Mouse (Mus musculus) frontal cortex, postnatal 10 days (tissue): ENCODE measurements at regions not wholly inside any gene's neighbourhood (a gene's known extent, or its start where the extent isn't known, plus 50 kb on each side); places are given as distances from the start of the nearest gene placed in this dataset.
A peak's percentile ranks its signal among the peaks of the same experiment; 100 is the strongest.

Source experiments
- DNase-seq, 2 experiments: peaks; one replicate each; pipeline ENCODE4 v3.0.0; 2022; ENCODE audit warnings: low spot score in 2 of 2, mixed read lengths in 1 of 2

DNA sequence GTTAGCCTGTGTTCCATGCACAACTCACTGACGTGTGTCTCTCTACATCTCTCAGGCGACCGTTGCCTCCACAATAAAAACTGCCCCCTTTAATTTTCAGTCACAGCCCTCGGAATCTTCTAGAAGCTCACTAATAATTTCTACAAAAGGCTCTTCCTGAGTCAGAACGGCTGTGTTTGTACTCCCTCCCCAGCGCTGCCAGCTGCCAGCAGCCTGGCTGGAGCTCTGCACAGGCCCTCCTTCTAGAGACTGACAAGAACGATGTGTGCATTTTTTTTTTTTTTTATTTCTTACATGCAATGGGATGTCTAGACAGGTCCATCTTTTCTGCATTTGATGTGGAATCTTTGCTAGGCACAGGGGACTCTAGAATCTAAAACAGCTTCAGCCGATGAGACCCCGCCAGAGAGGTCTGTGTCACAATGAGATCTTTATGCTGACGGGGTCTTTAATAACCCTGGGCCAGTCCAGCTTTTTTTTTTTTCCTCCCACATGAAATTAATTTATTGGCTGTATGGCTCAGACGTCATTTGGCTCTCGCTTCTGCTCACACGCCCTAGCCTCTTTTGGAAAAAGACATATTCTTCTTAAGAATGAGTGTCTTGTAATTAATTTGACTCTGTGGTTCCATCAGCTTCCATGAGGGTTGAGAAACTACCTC lies 185.8 kb upstream of the Zfp507 start:
- no peak for DNase-seq

DNA sequence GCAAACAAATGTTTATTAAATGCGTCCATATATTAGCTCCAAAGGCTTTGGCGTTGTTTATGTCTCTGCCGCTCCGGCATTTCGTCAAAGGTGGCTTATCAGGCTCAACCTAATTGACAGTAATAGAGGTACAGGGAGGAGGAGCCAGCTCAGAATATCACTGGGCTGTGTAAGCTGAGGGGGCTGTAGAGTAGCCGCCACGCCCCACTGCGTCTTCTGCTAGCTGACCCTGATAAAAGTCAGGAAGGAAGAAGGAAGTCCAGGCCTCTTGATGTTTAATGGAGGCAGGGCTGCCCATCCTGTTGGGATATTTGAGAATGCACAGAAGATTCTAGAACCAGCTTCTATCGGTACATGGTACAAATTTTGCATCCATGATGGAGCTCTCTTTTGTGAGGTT lies 175.2 kb upstream of the Zfp507 start:
- DNase-seq: no peak

DNA sequence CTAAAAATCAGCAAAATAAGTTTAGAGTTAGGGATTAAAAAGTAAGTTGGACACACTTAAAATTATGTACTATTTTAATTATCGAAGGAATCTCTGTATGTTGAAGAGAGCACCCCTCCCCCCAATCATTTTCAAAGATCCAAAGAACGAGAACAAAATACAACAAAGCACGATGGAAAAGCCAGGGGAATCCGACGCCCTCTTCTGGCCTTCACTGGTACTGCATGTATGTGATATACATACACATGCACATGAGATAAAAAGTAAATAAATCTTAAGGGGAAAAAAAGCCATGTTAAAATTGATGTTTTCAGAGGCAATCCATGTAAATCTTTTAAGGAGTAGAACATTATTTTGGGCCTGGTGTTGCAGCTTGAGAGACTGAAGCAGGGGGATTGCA lies 155.9 kb upstream of the Zfp507 start:
- DNase-seq: no peak

DNA sequence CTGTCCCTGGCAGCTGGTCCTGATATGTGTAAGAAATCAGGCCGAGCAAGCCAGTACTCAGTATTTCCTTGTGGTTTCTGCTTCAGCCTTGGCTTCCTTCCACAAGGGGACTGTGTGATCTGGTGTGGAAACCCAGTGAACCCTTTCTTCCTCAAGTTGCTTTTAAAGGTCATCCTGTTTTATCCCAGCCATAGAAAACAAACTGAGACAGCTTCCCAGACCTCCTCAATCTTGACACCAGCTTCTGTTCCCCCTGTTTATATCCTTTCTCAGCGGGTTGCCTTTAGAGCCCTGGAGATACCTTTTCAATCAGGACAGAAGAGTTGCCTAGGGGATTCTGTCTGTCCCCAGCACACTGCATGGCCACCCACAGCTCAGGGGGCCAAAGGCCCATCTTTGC lies 155.2 kb upstream of the Zfp507 start:
- no peak for DNase-seq

DNA sequence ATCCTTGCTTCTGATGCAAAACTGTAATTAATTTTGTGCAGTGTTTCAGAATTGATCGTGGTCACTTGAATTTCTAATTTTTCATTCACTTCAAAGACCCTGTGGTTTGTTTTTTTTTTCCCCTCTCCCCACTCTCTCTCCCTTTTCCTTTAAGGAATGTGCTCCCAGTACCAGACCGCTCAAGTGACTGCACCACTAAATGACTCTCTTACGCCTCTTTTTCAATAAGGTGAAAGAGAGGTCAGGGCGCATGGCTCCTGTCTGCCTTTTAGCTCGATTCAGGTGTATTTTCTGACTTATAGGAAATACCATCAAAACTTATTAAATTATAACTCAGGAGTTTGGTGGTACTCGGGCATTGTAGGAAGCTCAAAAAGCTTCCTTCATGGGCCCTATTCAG lies 146.0 kb upstream of the Zfp507 start:
- DNase-seq: no peak

DNA sequence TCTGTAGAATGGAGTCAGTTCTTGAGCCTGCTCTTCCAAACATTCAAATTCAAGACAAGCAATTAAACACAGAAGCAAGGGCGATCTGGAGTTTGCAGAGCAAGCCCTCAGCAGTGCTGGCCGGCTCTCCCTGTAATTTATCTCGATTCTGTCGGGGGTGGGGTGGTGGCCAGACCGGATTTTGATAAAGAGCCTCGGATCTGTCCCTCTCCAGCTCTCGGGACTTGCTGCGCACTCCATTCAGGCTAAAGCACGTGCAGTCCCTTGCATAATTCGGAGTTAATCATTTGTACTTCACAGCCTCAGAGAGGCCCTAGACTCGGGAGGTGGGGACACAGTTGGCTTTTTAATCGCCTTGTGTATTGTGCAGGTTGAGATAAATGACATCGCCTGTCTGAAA lies 145.6 kb upstream of the Zfp507 start:
- DNase-seq: no peak

DNA sequence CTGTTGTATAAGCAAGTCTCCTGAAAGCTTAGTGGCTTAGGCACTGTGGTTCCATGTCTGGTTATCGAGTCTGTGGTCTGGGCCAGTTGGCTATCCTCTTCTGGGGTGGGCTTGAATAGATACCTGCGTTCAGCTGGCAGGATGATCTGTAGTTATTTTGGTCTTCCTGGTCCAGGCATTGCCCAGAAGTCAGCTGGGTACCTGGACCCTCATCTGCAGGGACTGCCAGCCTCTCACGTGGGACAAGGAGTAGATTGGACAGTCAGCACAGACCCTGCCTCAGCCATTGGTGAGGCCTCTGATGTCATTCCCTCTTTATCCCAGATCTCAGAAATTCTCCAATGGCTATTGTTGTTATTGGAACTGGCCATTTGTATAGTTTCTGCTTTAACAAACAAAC lies 138.3 kb upstream of the Zfp507 start:
- DNase-seq: no peak

DNA sequence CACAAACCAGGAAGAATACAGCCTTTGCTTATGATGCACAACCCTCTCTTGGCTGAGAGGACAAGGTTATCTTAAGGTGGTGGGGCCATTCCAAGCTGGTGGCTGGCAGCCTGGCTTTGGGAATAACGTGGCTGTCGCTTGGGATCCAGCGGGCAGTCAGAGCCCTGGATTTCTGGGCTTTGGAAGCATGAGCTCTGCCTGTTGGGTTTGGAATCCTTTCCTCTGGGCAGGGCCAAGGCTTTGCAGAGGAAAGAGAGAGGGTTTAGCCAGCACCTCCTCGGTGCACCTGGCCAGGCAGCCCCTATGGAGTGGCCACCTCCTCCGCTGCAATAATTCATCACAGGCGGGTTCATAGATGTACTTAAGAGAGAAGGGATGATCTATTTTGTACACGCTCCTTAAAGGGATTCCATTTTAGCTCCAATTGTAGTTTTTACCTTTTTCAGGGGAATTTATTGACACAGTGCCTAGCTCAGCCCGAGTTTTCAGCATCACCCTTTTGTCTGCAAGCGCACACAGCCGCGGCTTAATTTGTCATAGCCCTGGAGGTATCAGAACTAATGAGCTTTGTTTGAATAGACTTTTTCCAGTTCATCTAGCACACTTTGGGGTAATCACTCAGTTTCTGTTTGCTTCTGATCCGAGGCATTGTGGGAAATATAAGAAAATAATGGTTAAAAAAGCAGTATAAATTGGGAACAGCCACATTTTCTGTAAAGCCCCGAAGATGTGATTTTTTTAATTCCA lies 135.5 kb upstream of the Zfp507 start:
- DNase-seq: no peak

DNA sequence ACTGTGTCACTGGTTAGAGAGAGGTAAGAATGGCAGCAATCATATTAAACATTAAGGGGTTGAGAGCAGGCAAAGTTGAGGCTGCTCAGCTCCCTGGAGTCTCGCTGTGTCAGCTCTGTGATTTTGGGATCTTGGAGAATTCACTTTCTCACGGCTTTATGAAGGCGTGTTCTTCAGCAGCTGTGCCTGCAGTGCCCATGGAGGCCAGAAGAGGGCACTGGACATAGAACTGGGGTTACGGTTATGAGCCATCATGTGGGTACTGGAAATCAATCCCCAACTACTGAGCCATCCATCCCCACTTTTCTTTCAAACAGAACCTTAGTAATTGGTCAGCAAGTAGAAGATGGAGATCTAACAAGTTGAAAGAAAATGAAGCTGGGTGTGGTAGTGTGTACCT lies 123.9 kb upstream of the Zfp507 start:
- DNase-seq: no peak

DNA sequence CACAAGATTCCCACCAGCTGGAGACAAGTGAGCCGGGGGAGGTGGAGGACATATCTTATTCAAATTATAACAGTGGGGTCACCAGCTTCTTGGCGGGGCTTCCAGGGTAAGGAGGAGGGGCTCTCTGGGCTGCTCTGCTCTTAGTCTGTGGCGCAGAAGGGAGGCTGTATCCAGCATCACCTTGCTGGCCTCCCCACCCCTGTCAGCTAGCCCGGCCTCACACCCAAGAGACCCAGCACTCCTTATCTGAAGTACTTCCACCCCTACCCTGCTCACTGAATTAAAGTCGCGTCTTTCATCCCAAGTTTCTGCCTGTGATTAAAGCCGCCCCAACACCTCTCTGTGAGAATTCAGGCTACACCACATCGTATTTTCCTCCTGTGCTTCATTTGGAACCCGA lies 119.8 kb upstream of the Zfp507 start:
- no peak for DNase-seq

DNA sequence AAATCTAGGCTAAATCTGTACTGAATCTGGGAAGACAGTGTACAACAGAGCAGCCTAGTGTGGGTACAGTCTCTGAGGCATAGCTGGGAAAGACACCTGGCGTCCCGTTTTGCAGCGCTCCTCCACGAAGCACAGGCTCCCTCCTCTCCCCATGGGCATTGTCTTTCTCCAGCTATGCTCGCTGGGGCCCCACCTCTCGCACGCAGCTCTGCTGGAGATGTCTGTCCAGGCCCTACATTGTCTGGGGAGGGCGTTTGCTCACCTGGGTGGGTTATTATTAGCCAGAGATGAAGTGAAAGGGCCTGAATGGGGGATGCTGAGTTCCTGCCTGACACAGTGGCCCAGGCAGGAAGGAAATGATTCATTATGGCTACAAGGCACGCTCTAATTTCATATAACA lies 118.1 kb upstream of the Zfp507 start:
- DNase-seq: no peak

DNA sequence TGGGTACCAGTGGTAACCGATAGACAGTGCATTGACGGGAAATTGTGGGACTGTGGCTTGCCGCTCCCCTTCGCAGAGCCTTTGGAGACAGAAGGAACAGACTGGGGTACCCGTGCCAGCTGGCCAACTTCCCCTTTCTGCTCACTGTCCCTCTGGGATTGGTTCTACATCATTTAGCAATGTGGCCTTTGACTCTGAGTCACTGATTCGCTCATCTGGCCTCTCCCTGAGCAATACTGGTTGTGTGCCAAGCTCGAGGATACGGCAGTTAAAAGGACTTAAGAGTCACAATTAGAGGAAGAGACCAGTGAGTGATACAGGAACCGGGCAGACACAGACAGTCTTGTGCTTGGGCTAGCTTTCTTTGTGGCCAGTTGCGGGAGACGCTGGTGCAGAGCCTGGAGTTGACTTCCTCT lies 117.4 kb upstream of the Zfp507 start:
- no peak for DNase-seq

DNA sequence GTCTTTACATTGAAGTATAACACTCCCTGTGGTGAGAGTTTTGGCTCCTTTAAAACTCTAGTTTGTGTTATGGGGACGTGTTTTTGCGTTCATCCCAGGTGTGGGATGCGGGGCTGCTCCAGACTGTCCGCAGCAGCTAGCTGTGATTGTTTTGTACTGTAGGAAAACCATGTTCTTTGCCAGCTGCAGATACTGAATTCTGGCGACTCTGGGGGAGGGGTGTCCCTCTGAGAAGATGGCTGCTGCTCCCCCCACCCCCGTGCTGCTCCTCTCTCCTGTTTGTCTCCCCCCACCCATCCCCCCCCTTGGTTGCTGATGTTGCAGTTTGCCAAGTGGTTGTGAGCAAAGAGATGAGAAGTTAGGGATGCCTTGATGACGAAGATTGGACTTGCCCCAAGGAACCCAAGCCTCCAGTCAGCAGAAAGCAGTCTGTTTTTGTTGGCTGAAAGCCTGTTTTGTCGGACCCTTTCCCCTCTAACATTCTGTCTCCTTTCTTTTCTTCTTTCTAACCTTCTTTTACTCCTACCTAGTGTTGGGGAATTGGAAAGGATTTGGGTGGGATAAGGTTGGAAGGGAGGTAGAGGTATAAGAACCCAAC lies 107.4 kb upstream of the Zfp507 start:
- DNase-seq: no peak

DNA sequence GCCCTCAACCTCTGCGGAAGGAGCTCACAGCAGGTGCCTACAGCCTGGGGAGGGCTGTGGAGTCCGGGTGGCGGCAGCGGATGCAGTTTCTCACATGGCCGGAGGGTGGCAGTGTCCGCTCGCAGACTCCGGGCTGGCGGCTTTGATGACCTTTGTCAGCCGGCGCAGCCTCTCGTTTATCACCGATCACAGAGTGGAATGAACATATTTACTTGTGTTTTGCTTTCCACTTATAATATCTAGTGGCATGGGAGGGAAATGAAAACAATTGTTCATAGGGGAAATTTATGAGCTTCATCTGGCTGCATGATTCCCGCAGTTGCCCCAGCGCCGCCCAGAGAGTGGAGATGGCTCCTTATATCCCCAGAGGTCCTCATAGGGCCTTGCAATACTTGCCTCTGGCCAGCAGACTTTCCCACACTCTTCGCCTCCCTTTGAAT lies 99.2 kb upstream of the Zfp507 start:
- DNase-seq: peak in 1 of 2 experiments; percentile 68

DNA sequence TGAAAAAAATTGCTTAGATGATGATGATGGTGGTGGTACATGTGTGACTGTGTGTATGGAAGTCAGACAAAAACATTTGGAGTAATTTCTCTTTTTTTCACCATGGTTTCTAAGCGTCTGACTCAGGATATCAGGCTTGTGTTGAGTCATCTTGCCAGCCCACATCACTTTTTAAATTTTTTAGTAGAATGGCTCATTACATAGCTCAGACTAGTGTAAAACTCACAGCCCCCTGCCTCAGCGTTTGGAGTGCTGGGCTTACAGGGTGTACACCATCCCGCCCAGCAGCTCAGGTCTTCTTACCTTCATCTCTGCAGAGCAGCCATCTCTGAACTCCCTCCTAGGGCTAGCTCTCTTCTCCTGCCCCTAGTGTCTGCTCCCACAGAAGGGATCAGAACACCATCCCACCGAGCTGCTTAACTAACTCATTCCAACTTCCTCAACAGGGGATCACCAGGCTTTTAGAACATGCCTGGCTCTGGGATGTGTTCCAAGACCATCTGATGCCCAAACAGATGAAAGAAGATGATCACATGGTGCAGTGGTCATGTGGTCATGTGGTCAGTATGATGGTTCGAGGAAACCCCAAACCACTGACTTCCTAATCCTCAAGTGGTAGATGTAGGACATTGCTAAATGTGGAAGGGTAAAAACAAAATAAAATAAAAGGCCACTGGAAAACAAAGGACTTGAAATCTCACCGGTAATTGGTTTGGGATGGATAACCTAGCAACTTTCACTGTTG lies 96.1 kb upstream of the Zfp507 start:
- no peak for DNase-seq

DNA sequence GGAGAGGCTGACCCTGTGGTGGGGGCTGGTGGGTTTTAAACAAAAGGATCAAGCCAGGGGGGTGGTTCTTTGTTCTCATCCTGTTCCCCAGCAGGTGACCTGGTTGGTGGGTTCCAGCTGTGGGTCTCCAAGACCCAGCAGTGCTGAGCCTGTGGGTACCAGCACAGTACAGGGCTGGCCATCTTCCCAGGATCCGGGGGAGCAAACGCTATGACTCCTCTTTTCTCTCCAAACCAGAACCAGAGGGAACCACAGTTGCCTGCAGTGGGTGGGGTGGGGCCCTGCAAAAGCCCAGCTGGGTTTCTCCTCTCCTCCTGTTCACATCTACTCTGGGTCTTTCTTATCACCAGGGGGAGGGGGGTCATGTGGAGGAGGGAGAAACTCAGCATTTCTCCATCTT lies 90.5 kb upstream of the Zfp507 start:
- DNase-seq: no peak

DNA sequence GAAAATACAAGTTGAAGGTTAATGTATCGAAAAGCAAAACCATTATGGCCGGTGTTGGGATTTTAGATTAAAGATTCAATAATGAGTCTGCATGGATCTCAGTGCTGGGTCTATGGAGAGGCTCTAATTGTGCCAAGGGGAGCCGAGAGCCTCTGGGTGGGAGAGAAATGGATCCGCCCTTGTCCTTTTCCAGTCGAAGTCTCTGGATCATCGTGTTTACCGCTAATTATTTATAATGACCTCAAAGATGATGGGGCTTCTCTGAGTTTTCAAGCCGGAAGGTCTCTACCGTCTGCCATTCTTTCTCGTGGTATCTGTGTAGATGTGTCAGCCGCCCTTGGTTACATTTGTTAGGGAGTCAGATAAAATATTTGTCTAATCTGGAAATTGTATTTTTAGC lies 83.2 kb upstream of the Zfp507 start:
- no peak for DNase-seq

DNA sequence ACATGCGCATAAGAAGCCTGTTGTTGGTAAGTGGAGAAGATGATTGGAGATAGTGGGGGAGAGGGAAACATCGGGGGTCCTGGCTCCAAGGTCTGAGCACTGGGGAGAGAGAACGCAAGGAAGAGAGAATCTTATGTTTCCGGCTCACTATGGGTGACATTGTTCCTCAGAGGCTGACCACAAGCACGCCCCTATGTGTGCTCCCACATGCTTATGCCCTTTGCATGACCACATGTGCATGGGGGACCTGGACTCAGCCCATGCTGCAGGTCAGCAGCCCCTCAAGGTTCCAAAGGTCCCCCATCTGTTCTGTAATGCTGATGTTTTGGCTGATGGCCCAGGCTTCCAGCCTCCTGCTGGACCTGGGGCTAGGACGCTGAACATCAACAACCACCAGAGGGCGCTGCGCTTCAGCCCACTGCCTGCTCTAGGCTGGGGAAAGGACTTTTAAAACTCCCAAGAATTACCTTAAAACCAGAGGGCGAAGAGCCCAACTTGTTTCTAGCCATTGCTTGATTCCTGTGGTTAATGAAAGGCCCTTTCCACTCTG lies 77.0 kb upstream of the Zfp507 start:
- DNase-seq: peak; percentile 34 to 72

DNA sequence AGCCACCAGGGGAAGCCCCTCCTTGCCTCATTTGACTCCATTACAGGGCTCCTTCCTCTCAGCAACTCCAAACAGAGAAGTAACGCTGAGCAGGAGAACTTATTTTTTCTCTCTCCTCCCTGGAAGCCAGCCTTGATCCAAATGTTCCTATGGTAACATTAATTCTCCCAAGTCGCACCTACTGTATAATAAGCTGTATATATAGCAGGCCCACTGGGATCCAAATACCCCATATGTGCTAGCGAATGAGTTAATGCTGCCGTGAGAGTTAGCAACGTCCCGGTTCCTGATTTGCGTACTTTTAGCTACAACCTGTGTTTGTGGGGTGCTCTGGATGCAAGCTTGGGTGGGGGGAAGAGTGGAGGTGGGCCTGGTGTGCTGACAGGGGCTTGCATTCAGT lies 75.4 kb upstream of the Zfp507 start:
- DNase-seq: peak in 1 of 2 experiments; percentile 22

DNA sequence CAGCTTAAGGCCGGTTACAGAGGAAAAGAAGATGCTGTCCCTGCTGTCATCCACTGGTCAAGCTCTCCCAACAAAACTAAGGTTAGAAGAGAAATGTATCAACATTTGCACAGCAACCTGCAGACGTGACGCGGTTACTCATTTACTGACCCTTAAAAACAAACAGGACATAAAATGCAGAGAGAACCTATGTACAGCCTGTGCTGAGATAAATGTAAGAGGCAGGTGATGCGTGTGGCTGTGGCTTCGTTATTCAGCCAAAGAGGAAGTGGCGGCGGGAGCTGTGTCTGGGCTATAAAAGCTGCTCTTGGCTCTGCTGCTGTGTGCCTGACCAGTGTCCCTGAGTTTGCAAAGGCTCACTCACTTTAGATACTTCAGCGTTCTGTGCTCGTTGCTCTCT lies 58.2 kb upstream of the Zfp507 start:
- DNase-seq: no peak

DNA sequence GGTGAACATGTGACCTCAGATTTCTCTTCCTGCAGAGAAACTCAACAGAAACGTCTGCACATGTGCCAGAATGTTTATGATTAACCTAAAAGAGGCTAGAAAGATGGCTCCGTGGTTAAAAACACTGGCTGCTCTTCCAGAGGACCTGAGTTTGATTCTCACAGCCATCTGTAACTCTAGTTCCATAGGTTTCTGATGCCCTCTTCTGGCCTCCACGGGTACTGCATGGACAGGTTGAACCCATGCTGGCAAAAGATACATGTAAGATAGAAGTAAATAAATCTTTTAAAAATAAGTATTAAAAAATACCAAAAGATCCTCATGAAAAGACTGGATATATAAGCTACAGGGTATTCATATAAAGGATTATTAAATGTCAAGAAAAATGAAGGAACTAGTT lies 56.8 kb upstream of the Zfp507 start:
- DNase-seq: no peak

DNA sequence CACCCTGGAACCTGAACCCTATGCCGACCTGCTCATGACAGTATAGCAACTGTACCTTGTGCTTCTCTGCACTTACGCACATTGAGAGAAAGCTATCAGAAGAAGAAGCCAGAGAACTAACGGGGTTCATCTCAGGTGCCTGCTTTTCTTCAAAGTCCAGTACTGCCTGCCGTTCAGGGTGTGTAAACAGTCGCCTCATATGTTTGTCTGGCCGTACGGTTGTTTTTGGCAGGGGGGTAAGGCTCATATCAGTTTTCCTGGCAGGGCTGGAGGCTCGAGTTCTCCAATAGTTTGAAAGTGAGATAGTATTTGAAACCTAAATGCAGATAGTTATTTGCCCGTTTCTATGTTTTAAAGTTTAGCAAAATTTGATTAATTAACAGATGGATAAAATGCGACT lies 54.9 kb upstream of the Zfp507 start:
- DNase-seq: no peak
